In the genomic region with DNA sequence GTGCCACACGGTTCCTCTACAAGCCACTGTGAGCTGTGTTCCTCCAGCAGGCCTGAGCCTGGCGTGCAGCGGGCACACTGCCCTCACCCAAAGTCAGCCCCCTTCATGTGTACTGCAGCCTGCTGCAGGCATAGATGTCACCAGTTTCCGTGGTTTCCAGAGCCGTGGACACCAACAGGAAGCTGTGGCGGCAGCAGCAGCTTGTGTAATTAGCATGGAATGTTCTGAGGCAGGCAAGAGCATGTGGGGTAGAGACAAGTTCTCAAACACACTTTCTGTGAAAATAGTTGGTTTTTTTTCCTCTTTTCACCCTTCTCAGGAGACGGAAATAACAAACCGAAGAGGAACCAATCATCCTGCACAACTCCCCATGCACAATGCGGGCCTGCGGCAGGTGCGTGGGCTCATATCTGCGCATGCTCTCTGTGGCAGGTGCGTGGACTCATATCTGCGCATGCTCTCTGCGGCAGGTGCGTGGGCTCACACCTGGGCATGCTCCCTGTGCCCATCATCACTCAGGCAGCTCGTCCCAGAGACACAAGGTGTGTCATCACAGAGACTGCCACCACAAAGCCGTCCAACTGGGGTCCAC, we compare ENCODE assay signal across 8 mouse cellular contexts.
DNase-seq lines count a peak whose midpoint lies in the region; ATAC-seq lines count a peak whose summit lies in the region.

No protein-coding gene starts in this region.

- H3K36me3 ChIP-seq in kidney, embryonic 16.5 days (ENCODE audit: insufficient read depth, low read length): no peaks in the 10 kb centered on the region
- no peaks in the 10 kb centered on the region for H3K36me3 ChIP-seq in kidney, embryonic 15.5 days

- no peak overlapping the region for H3K4me3 ChIP-seq in kidney, embryonic 16.5 days (ENCODE audit: low read length)
- H3K4me3 ChIP-seq in kidney, embryonic 15.5 days (replicated peaks): no peak overlapping the region

- no peak for ATAC-seq in kidney, embryonic 16.5 days (ENCODE audit: low FRiP score, low TSS enrichment)
- peak; percentile 83 for ATAC-seq in activated CD4-positive, CD25-positive, alpha-beta regulatory T cell, adult 4 months
- ATAC-seq in kidney, embryonic 15.5 days (replicated peaks; ENCODE audit: low FRiP score): no peak

- H3K9ac ChIP-seq in kidney, embryonic 16.5 days (replicated peaks; ENCODE audit: low read length): no peak overlapping the region
- no peak overlapping the region for H3K9ac ChIP-seq in kidney, embryonic 15.5 days

- H3K9me3 ChIP-seq in kidney, embryonic 16.5 days (ENCODE audit: low read length): no peaks in the 10 kb centered on the region
- H3K9me3 ChIP-seq in kidney, embryonic 15.5 days (replicated peaks): no peaks in the 10 kb centered on the region

- DNase-seq in kidney, adult 11 months: peak; percentile 64
- DNase-seq in lung, postnatal 4 days: peak; percentile 66 to 69
- no peak for DNase-seq in cerebellum, adult 9-10 months
- no peak for DNase-seq in adrenal gland, postnatal 10 days
- DNase-seq in ovary, adult 18-20 months (ENCODE audit: low spot score): no peak

- H3K4me1 ChIP-seq in kidney, embryonic 16.5 days (ENCODE audit: insufficient read depth, low read length): peaks cover 27% of the 10 kb centered on the region
- peaks cover 33% of the 10 kb centered on the region for H3K4me1 ChIP-seq in kidney, embryonic 15.5 days

- no peaks in the 10 kb centered on the region for H3K27me3 ChIP-seq in kidney, embryonic 16.5 days (ENCODE audit: insufficient read depth, low read length)
- no peaks in the 10 kb centered on the region for H3K27me3 ChIP-seq in kidney, embryonic 15.5 days

- H3K27ac ChIP-seq in kidney, embryonic 16.5 days (ENCODE audit: low read length): no peak overlapping the region
- peak overlapping the region; percentile 45; the same call in 1 of the 2 replicates for H3K27ac ChIP-seq in kidney, embryonic 15.5 days

- H3K4me2 ChIP-seq in kidney, embryonic 16.5 days (replicated peaks; ENCODE audit: low read depth, low read length): no peak overlapping the region
- H3K4me2 ChIP-seq in kidney, embryonic 15.5 days: no peak overlapping the region

- WGBS in kidney, embryonic 16.5 days: 80% methylated on average over 18 of the region's 18 CpGs
- WGBS in kidney, embryonic 15.5 days: 85% methylated on average over 18 of the region's 18 CpGs

Comparison
In these comparisons a context has a peak if more than half of its experiments do, and no peak if none do; other contexts are left out.
1. DNase-seq: peak in kidney, adult 11 months (single experiment) and lung, postnatal 4 days (2 of 2); none in cerebellum, adult 9-10 months (single experiment), adrenal gland, postnatal 10 days (single experiment) and ovary, adult 18-20 months (single experiment).